Mouse (Mus musculus): ENCODE measurements at regions not wholly inside any gene's neighbourhood (a gene's known extent, or its start where the extent isn't known, plus 50 kb on each side); places are given as distances from the start of the nearest gene placed in this dataset.

GRCm38 (mm10) chr15:38351701-38352100 lies 926.3 kb downstream of the 4930447A16Rik start:
- H3K36me3 ChIP-seq (ENCODE audit: control insufficient read depth, insufficient read depth, low read length): no peaks in the 10 kb centered on the region
- no peak overlapping the region for H3K9ac ChIP-seq (ENCODE audit: low read depth, low read length)
- H3K4me1 ChIP-seq (ENCODE audit: control insufficient read depth, insufficient read depth, low read length): no peaks in the 10 kb centered on the region
- 89% methylated on average over 3 of the region's 3 CpGs for WGBS
- H3K27me3 ChIP-seq (replicated peaks; ENCODE audit: control insufficient read depth, insufficient read depth, low read length): no peaks in the 10 kb centered on the region
- H3K4me3 ChIP-seq (ENCODE audit: low read length): no peak overlapping the region
- no peak overlapping the region for H3K4me2 ChIP-seq (ENCODE audit: low read depth, low read length)
- H3K27ac ChIP-seq (ENCODE audit: low read length): no peak overlapping the region
- no peak for ATAC-seq
- no peaks in the 10 kb centered on the region for H3K9me3 ChIP-seq (ENCODE audit: control insufficient read depth, low read length)

GRCm38 (mm10) chr15:38353371-38353770 lies 928.0 kb downstream of the 4930447A16Rik start:
- Histone ChIP-seq H3K36me3 (ENCODE audit: control insufficient read depth, insufficient read depth, low read length) (no peaks in the 10 kb centered on the region), H3K27me3 (replicated peaks; ENCODE audit: control insufficient read depth, insufficient read depth, low read length) (no peaks in the 10 kb centered on the region), H3K4me3 (ENCODE audit: low read length) (no peak overlapping the region), H3K4me1 (ENCODE audit: control insufficient read depth, insufficient read depth, low read length) (no peaks in the 10 kb centered on the region), H3K4me2 (ENCODE audit: low read depth, low read length) (no peak overlapping the region), H3K27ac (ENCODE audit: low read length) (no peak overlapping the region), H3K9me3 (ENCODE audit: control insufficient read depth, low read length) (no peaks in the 10 kb centered on the region), H3K9ac (ENCODE audit: low read depth, low read length) (no peak overlapping the region)
- ATAC-seq: no peak
- WGBS: 71% methylated on average over 4 of the region's 4 CpGs

- Histone ChIP-seq H3K27me3 (replicated peaks; ENCODE audit: control insufficient read depth, insufficient read depth, low read length) (no peaks in the 10 kb centered on the region), H3K27ac (ENCODE audit: low read length) (no peak overlapping the region), H3K36me3 (ENCODE audit: control insufficient read depth, insufficient read depth, low read length) (no peaks in the 10 kb centered on the region), H3K9me3 (ENCODE audit: control insufficient read depth, low read length) (no peaks in the 10 kb centered on the region), H3K9ac (ENCODE audit: low read depth, low read length) (no peak overlapping the region), H3K4me2 (ENCODE audit: low read depth, low read length) (no peak overlapping the region), H3K4me1 (ENCODE audit: control insufficient read depth, insufficient read depth, low read length) (no peaks in the 10 kb centered on the region), H3K4me3 (ENCODE audit: low read length) (no peak overlapping the region)
- 90% methylated on average over 3 of the region's 3 CpGs for WGBS
- no peak for ATAC-seq
Observed at GRCm38 (mm10) chr15:38359053-38359452, 933.7 kb downstream of the 4930447A16Rik start.

GRCm38 (mm10) chr15:38363522-38363921 lies 938.2 kb downstream of the 4930447A16Rik start:
- no peak for ATAC-seq
- Histone ChIP-seq H3K27ac (ENCODE audit: low read length) (no peak overlapping the region), H3K27me3 (replicated peaks; ENCODE audit: control insufficient read depth, insufficient read depth, low read length) (no peaks in the 10 kb centered on the region), H3K36me3 (ENCODE audit: control insufficient read depth, insufficient read depth, low read length) (no peaks in the 10 kb centered on the region), H3K4me1 (ENCODE audit: control insufficient read depth, insufficient read depth, low read length) (no peaks in the 10 kb centered on the region), H3K9ac (ENCODE audit: low read depth, low read length) (no peak overlapping the region), H3K4me2 (ENCODE audit: low read depth, low read length) (no peak overlapping the region), H3K9me3 (ENCODE audit: control insufficient read depth, low read length) (no peaks in the 10 kb centered on the region), H3K4me3 (ENCODE audit: low read length) (no peak overlapping the region)
- 77% methylated on average over 5 of the region's 5 CpGs for WGBS

- no peak for ATAC-seq
- no peaks in the 10 kb centered on the region for H3K4me1 ChIP-seq (ENCODE audit: control insufficient read depth, insufficient read depth, low read length)
- no peaks in the 10 kb centered on the region for H3K27me3 ChIP-seq (replicated peaks; ENCODE audit: control insufficient read depth, insufficient read depth, low read length)
- H3K4me2 ChIP-seq (ENCODE audit: low read depth, low read length): no peak overlapping the region
- H3K27ac ChIP-seq (ENCODE audit: low read length): no peak overlapping the region
- no peak overlapping the region for H3K9ac ChIP-seq (ENCODE audit: low read depth, low read length)
- no peaks in the 10 kb centered on the region for H3K9me3 ChIP-seq (ENCODE audit: control insufficient read depth, low read length)
- no peak overlapping the region for H3K4me3 ChIP-seq (ENCODE audit: low read length)
- H3K36me3 ChIP-seq (ENCODE audit: control insufficient read depth, insufficient read depth, low read length): no peaks in the 10 kb centered on the region
- 79% methylated on average over 3 of the region's 3 CpGs for WGBS
Observed at GRCm38 (mm10) chr15:38364014-38364413, 938.7 kb downstream of the 4930447A16Rik start.

GRCm38 (mm10) chr15:38367643-38368042 lies 942.3 kb downstream of the 4930447A16Rik start:
- no peak overlapping the region for H3K4me2 ChIP-seq (ENCODE audit: low read depth, low read length)
- no peak for ATAC-seq
- H3K9me3 ChIP-seq (ENCODE audit: control insufficient read depth, low read length): no peaks in the 10 kb centered on the region
- no peak overlapping the region for H3K4me3 ChIP-seq (ENCODE audit: low read length)
- H3K27me3 ChIP-seq (replicated peaks; ENCODE audit: control insufficient read depth, insufficient read depth, low read length): no peaks in the 10 kb centered on the region
- WGBS: 94% methylated on average over 5 of the region's 5 CpGs
- H3K27ac ChIP-seq (ENCODE audit: low read length): no peak overlapping the region
- H3K4me1 ChIP-seq (ENCODE audit: control insufficient read depth, insufficient read depth, low read length): no peaks in the 10 kb centered on the region
- no peak overlapping the region for H3K9ac ChIP-seq (ENCODE audit: low read depth, low read length)
- no peaks in the 10 kb centered on the region for H3K36me3 ChIP-seq (ENCODE audit: control insufficient read depth, insufficient read depth, low read length)

- ATAC-seq: no peak
- 89% methylated on average over 4 of the region's 4 CpGs for WGBS
Observed at GRCm38 (mm10) chr15:38368291-38368690, 942.9 kb downstream of the 4930447A16Rik start.

GRCm38 (mm10) chr15:38371404-38372090 lies 946.2 kb downstream of the 4930447A16Rik start:
- WGBS: 80% methylated on average over 12 of the region's 12 CpGs
- peaks cover 20% of the 10 kb centered on the region for H3K4me1 ChIP-seq (ENCODE audit: control insufficient read depth, insufficient read depth, low read length)
- no peaks in the 10 kb centered on the region for H3K36me3 ChIP-seq (ENCODE audit: control insufficient read depth, insufficient read depth, low read length)
- H3K9me3 ChIP-seq (ENCODE audit: control insufficient read depth, low read length): no peaks in the 10 kb centered on the region
- ATAC-seq: no peak
- H3K27me3 ChIP-seq (replicated peaks; ENCODE audit: control insufficient read depth, insufficient read depth, low read length): no peaks in the 10 kb centered on the region
- no peak overlapping the region for H3K9ac ChIP-seq (ENCODE audit: low read depth, low read length)
- no peak overlapping the region for H3K4me3 ChIP-seq (ENCODE audit: low read length)
- H3K4me2 ChIP-seq (ENCODE audit: low read depth, low read length): no peak overlapping the region
- H3K27ac ChIP-seq (ENCODE audit: low read length): no peak overlapping the region

More at GRCm38 (mm10) chr15:38368291-38368690, 942.9 kb downstream of the 4930447A16Rik start:
- Histone ChIP-seq H3K9me3 (ENCODE audit: control insufficient read depth, low read length) (no peaks in the 10 kb centered on the region), H3K4me2 (ENCODE audit: low read depth, low read length) (no peak overlapping the region), H3K36me3 (ENCODE audit: control insufficient read depth, insufficient read depth, low read length) (no peaks in the 10 kb centered on the region), H3K9ac (ENCODE audit: low read depth, low read length) (no peak overlapping the region), H3K4me1 (ENCODE audit: control insufficient read depth, insufficient read depth, low read length) (peaks cover under 1% of the 10 kb centered on the region; the same call in 1 of the 2 replicates), H3K4me3 (ENCODE audit: low read length) (no peak overlapping the region), H3K27ac (ENCODE audit: low read length) (no peak overlapping the region), H3K27me3 (replicated peaks; ENCODE audit: control insufficient read depth, insufficient read depth, low read length) (no peaks in the 10 kb centered on the region)

- Histone ChIP-seq H3K9me3 (ENCODE audit: control insufficient read depth, low read length) (no peaks in the 10 kb centered on the region), H3K27me3 (replicated peaks; ENCODE audit: control insufficient read depth, insufficient read depth, low read length) (no peaks in the 10 kb centered on the region), H3K4me1 (ENCODE audit: control insufficient read depth, insufficient read depth, low read length) (peaks cover 20% of the 10 kb centered on the region), H3K4me3 (ENCODE audit: low read length) (peak overlapping the region; percentile 33), H3K27ac (ENCODE audit: low read length) (peak overlapping the region; percentile 74), H3K9ac (ENCODE audit: low read depth, low read length) (peak overlapping the region; percentile 66), H3K4me2 (ENCODE audit: low read depth, low read length) (peak overlapping the region; percentile 59), H3K36me3 (ENCODE audit: control insufficient read depth, insufficient read depth, low read length) (no peaks in the 10 kb centered on the region)
- WGBS: 3% methylated on average over 21 of the region's 21 CpGs
- ATAC-seq: peak; percentile 91
Observed at GRCm38 (mm10) chr15:38373797-38374196, 948.4 kb downstream of the 4930447A16Rik start.

GRCm38 (mm10) chr15:38374786-38375185 lies 949.4 kb downstream of the 4930447A16Rik start:
- Histone ChIP-seq H3K4me3 (ENCODE audit: low read length) (no peak overlapping the region), H3K9me3 (ENCODE audit: control insufficient read depth, low read length) (no peaks in the 10 kb centered on the region), H3K36me3 (ENCODE audit: control insufficient read depth, insufficient read depth, low read length) (no peaks in the 10 kb centered on the region), H3K27ac (ENCODE audit: low read length) (peak overlapping the region; percentile 57), H3K9ac (ENCODE audit: low read depth, low read length) (no peak overlapping the region), H3K27me3 (replicated peaks; ENCODE audit: control insufficient read depth, insufficient read depth, low read length) (no peaks in the 10 kb centered on the region), H3K4me2 (ENCODE audit: low read depth, low read length) (no peak overlapping the region; the same call in 1 of the 2 replicates), H3K4me1 (ENCODE audit: control insufficient read depth, insufficient read depth, low read length) (peaks cover 20% of the 10 kb centered on the region)
- peak; percentile 68 for ATAC-seq
- WGBS: 54% methylated on average over 6 of the region's 6 CpGs

All from intestine, embryonic 16.5 days (tissue).